Mouse (Mus musculus): ENCODE measurements at regions not wholly inside any gene's neighbourhood (a gene's known extent, or its start where the extent isn't known, plus 50 kb on each side); places are given as distances from the start of the nearest gene placed in this dataset.

- no peak for DNase-seq (ENCODE audit: low spot score in 2 of 2)
- intact Hi-C loops (cut with DNase I) = no loop called here
Measured at GRCm38 (mm10) chr1:63977956-63978355, 144.1 kb downstream of the Klf7 start.

- intact Hi-C loops (cut with DNase I) = no loop called here
- DNase-seq (ENCODE audit: low spot score in 2 of 2) = no peak
Measured at GRCm38 (mm10) chr1:63977302-63977888, 144.7 kb downstream of the Klf7 start.

GRCm38 (mm10) chr1:63976862-63977261 lies 145.2 kb downstream of the Klf7 start:
- intact Hi-C loops (cut with DNase I) = no loop called here
- no peak for DNase-seq (ENCODE audit: low spot score in 2 of 2)

- no peak for DNase-seq (ENCODE audit: low spot score in 2 of 2)
- intact Hi-C loops (cut with DNase I) = no loop called here
Measured at GRCm38 (mm10) chr1:63967849-63968248, 154.2 kb downstream of the Klf7 start.

GRCm38 (mm10) chr1:63965446-63965845 lies 156.6 kb downstream of the Klf7 start:
- intact Hi-C loops (cut with DNase I) = no loop called here
- DNase-seq (ENCODE audit: low spot score in 2 of 2) = no peak

GRCm38 (mm10) chr1:63964519-63964918 lies 157.6 kb downstream of the Klf7 start:
- peak; percentile 30 to 73 for DNase-seq (ENCODE audit: low spot score in 2 of 2)
- intact Hi-C loops (cut with DNase I) = loop anchor here (5.0 kb wide), 1 partner anchor 58 kb away; no protein-coding TSS in a partner anchor

GRCm38 (mm10) chr1:63955701-63956355 lies 166.3 kb downstream of the Klf7 start:
- intact Hi-C loops (cut with DNase I) = no loop called here

GRCm38 (mm10) chr1:63954876-63955513 lies 167.1 kb downstream of the Klf7 start:
- intact Hi-C loops (cut with DNase I) = loop anchor here (5.0 kb wide), 1 partner anchor 167 kb away; the partner anchor contains the start of gene Klf7
- DNase-seq (ENCODE audit: low spot score in 2 of 2) = no peak

More at GRCm38 (mm10) chr1:63955701-63956355, 166.3 kb downstream of the Klf7 start:
- DNase-seq (ENCODE audit: low spot score in 2 of 2) = no peak

- DNase-seq (ENCODE audit: low spot score in 2 of 2) = no peak
- intact Hi-C loops (cut with DNase I) = loop anchor here (5.0 kb wide), 1 partner anchor 168 kb away; the partner anchor contains the start of gene Klf7
Measured at GRCm38 (mm10) chr1:63954172-63954571, 167.9 kb downstream of the Klf7 start.

- intact Hi-C loops (cut with DNase I) = loop anchor here (2.0 to 5.0 kb wide), 2 partner anchors 169 to 495 kb away; partner anchors contain the start of gene Klf7
- DNase-seq (ENCODE audit: low spot score in 2 of 2) = peak; percentile 69 to 70
Measured at GRCm38 (mm10) chr1:63953229-63953883, 168.7 kb downstream of the Klf7 start.

- no peak for DNase-seq (ENCODE audit: low spot score in 2 of 2)
- intact Hi-C loops (cut with DNase I) = loop anchor here (2.0 to 5.0 kb wide), 2 partner anchors 171 to 497 kb away; partner anchors contain the start of gene Klf7
Measured at GRCm38 (mm10) chr1:63951663-63952062, 170.4 kb downstream of the Klf7 start.

GRCm38 (mm10) chr1:63947278-63947677 lies 174.8 kb downstream of the Klf7 start:
- no peak for DNase-seq (ENCODE audit: low spot score in 2 of 2)
- intact Hi-C loops (cut with DNase I) = no loop called here

- DNase-seq (ENCODE audit: low spot score in 2 of 2) = no peak
- intact Hi-C loops (cut with DNase I) = no loop called here
Measured at GRCm38 (mm10) chr1:63946834-63947233, 175.2 kb downstream of the Klf7 start.

- intact Hi-C loops (cut with DNase I) = no loop called here
Measured at GRCm38 (mm10) chr1:63944786-63945185, 175.7 kb upstream of the 4933402D24Rik start.

GRCm38 (mm10) chr1:63938416-63938815 lies 169.3 kb upstream of the 4933402D24Rik start:
- DNase-seq (ENCODE audit: low spot score in 2 of 2) = no peak
- intact Hi-C loops (cut with DNase I) = loop anchor here (10.0 kb wide), 1 partner anchor 174 kb away; the partner anchor contains the start of gene 4933402D24Rik

More at GRCm38 (mm10) chr1:63944786-63945185, 175.7 kb upstream of the 4933402D24Rik start:
- no peak for DNase-seq (ENCODE audit: low spot score in 2 of 2)

- DNase-seq (ENCODE audit: low spot score in 2 of 2) = no peak
- intact Hi-C loops (cut with DNase I) = loop anchor here (10.0 kb wide), 1 partner anchor 173 kb away; the partner anchor contains the start of gene 4933402D24Rik
Measured at GRCm38 (mm10) chr1:63937480-63937879, 168.4 kb upstream of the 4933402D24Rik start.

GRCm38 (mm10) chr1:63934570-63935280 lies 165.7 kb upstream of the 4933402D24Rik start:
- intact Hi-C loops (cut with DNase I) = loop anchor here (10.0 kb wide), 1 partner anchor 170 kb away; the partner anchor contains the start of gene 4933402D24Rik
- DNase-seq (ENCODE audit: low spot score in 2 of 2) = peak; percentile 52 to 72

GRCm38 (mm10) chr1:63932484-63932883 lies 163.4 kb upstream of the 4933402D24Rik start:
- DNase-seq (ENCODE audit: low spot score in 2 of 2) = no peak
- intact Hi-C loops (cut with DNase I) = loop anchor here (10.0 kb wide), 1 partner anchor 168 kb away; the partner anchor contains the start of gene 4933402D24Rik
